Mouse (Mus musculus): ENCODE data around the gene Fam222b.
"Not testable (repeated sequence)": the region's sequence is repeated elsewhere in the genome, so short reads cannot be mapped to it uniquely, and the experiment has no call there.

The Fam222b gene

DNA sequence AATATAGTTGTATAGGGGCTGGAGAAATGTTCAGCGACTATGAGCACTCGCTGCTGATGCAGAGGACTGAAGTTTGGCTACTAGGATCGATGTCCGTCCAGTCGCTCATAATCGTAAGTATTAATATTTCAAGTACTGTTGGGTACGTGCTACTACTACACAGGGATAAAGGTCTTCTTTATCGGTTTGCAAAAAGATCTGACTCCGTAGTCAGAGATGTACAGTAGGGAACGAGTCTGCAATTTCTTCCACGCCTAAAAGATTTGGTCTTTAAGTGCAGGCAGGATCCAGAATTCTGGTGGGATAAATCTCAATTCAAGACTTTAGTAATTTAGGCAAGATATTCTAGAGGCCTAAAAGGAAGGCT lies 340 bp upstream of the Fam222b start:
- no peak for DNase-seq

DNA sequence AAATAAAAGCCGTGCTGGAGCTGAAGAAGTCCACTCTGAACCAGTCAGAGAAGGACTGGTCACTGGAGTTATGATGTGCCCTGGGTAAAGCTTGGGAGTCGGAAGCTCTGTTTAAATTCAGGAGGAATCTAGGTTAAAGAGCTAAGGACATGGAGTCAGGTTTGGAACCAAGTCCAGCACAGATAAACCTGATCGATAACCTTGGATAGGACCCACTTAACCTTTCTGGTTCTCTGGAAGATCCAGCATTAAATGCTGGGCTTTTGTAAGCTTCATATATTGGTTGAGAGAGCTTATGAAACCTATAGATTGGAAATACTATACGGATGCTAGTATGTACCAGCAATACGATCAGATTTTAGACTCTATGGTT lies 670 bp downstream of the Fam222b start:
- no peak for DNase-seq

DNA sequence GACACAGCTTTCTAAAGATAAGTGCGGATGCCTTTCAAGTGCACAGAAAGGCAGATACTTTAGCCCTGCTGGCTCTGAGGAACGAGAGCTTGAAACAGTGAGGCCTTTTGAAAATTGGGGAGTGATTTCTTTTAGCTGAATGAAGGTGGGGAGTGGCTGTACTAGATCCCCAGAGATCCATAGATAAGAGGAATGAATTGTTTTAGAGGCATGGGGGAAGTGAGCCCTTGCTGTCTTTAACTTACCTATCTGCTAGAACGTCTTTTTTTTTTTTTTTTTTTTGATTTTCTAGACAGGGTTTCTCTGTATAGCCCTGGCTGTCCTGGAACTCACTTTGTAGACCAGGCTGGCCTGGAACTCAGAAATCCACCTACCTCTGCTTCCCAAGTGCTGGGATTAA lies 2.6 kb downstream of the Fam222b start:
- DNase-seq = no peak

DNA sequence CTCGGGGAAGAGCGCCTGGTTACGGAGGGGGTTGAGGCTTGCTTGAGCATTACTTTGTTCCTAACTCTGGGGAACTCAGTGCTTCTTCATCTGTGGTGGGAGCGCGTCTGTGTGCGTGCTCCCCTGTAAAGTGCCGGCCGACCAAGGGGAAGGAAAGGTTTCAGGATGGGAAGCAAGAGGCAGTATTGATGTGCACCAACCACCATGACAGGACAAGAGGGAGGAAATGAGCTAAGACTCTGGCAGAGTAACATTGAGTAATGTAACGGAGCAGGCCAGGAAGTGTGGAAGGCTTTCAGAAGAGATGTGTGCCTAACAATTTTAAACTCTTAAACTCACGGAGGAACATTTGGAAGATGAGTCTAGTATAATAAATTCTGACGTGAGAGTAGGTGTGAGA lies 6.3 kb downstream of the Fam222b start:
- DNase-seq = no peak

DNA sequence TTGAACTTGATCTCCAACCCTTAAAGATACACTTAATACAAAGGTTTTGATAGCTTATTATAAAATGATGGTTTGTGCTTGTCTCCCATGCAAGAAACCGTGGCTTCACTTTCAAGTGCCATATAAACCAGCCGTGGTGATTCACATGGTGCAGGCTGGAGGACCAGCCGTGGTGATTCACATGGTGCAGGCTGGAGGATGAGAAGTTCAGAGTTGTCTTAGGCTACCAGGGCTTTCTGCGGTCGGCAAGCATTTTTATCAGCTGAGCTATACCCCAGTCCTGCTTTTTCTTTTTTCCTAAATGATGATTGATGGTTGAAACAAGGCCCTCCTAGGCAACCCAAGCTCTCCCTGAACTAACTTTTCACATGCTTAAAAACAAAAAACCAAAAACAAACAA lies 7.7 kb downstream of the Fam222b start:
- no peak for DNase-seq

DNA sequence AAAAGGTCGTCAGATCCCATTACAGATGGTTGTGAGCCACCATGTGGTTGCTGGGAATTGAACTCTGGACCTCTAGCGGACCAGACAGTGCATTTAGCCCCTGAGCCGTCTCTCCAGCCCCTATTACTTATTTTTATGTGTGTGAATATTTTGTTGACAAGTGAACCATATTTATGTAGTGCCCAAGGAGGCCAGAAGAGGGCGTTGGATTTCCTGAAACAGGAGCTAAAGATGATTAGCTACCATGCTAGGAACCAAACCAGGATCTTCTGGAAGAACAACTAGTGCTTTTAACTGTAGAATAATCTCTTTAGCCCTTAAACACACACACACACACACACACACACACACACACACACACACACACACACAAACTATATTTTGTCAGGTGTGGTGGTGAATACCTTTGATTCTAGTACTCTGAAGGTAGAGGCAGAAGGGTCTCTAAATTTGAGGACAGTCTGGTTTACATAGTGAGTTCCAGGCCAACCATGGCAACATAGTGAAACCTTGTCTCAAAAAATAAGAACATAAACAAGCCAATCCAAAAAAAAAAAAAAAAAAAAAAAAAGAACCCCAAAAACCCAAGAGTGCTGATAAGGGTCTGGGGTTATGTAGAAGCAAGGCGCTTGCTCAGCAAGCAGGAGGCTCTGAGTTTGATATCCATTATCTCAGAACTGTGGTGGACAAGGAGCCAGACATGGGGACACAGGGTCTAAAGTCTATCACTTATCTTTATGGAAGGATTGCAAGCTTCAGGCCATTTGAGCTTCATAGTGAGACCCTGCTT lies 8.7 kb downstream of the Fam222b start:
- no peak for DNase-seq

DNA sequence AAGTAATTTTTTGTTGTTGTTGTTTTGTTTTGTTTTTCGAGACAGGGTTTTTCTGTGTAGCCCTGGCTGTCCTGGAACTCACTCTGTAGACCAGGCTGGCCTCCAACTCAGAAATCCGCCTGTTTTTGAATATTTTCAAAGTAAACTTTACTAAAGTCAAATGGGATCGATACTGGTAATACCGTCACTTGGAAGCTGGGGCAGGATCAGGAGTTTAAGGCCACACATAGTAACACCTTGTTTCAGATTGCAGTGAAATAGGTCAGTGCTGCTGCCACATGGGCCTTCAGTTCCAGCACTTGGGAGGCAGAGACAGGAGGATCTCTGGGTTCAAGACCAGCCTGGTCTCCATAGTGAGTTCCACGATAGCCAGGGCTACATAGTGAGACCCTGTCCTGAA lies 10.0 kb downstream of the Fam222b start:
- no peak for DNase-seq

DNA sequence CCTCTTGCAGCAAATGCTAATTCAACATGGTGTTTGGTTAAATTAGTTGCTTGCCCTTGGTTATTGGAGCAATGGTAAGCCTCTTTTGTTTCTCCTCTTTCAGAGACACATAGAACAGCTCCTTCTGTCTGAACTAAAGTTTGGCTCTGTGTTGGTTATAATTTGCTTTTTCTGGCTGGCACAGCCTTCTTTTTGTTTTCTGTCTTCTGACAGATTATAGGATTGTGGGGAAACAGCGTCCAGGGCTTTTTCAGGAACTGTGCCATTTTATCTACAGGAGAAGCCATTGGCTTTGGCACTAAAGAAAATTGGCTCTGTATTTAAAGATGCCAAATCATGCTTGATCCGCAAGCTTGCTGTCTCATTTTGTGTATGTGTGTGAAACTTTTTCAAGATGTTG lies 19.2 kb downstream of the Fam222b start:
- DNase-seq = no peak

DNA sequence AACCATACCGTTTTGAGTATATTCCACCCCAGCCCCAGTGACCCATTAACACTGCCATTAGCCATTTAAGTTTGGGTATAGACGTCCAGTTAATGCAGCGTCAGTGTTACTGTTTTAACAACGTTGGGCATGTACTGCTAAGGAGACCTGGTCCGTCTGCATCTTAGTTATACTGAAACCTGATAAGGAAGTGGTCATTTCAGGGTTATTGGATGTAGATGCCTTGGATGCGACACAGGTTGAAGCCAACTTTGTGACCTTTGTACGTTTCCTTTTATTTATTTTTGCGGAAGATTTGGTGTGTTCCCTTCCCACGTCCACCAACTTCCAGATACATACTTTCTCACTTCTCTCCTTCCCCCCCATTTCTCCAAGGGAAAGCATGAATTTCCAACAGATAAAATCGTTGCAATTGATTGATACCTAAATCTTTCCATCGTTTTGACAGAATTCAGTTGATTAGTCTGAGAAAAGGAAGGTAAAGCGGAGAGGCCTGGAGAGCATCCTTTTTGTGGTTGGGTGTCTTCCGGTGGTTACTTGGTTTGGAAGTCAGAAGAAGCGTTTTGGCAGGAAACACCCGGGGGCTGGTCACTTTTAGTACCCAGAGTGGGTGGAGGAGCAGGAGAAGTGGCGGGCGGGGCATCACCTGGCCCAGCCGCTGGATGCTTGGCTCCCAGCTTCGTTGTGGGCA lies 20.4 kb downstream of the Fam222b start:
- DNase-seq = no peak

DNA sequence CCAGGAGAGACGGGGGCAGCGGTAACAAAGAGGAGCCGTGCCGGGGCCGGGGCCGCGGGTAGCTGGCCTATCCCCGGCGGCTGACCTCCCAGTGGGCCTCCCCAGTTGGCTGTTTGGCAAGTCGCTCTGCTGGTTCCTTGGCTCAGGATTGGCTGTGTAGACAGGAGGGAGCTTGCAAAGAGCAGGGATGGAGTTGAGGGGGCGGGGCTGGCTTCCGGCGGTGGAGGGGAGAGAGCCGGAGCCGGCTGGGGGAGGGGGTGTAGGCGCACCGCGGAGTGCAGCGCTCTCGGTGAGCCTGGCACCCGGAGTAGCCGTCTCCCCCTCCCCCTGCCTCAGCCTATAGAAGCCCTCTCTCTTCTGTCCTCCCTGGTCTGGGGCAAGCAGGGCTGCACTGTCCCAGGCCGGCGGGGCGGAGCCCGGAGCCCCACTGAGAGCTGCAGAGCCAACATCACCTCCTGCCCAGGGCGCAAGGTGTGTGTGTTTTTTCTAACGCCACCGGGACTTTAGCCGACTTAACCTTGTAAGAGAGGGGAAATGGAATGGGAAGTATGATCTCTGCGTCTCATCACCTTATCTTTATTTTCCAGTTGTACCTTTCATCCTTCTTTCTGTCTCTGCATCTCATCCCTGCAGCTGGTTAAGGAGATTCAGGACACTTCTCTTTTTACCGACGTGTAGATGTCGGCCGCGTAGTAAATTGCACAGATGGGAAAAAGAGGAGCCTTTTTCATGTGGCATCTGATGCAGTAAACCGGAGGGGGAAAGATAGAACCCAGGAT lies 21.1 kb downstream of the Fam222b start:
- DNase-seq = peak; percentile 96

DNA sequence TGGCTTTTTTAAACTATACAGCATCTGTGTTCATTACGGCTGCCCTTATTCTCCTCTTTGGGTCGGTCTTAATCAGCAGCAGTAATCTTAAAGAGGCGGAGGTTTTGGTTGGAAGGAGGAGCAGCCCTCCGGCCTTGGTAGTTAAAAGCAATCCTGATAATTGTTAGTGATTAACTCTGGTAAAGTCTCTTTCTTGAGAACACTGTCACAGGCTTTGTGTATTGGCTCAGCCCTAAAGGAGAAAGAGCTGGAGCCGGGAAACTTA lies 21.6 kb downstream of the Fam222b start:
- DNase-seq = no peak

DNA sequence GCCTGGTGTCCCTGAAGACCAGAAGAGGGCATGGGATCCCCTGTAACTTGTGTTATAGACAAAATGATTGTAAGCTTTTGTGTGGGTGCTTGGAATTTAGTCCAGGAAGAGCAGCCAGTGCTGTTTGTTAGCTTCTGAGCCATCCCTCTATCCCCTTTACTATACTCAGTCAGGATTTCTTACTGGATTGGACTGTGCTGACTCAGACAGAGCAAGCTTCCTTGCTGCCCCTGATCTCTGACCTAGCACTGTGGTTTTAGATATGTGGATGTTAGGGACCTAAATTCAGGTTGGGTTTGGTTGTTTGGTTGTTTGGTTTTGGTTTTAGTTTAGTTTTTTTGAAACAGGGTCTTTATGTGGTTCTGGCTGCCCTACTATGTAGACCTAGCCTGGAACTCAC lies 24.0 kb downstream of the Fam222b start:
- no peak for DNase-seq

DNA sequence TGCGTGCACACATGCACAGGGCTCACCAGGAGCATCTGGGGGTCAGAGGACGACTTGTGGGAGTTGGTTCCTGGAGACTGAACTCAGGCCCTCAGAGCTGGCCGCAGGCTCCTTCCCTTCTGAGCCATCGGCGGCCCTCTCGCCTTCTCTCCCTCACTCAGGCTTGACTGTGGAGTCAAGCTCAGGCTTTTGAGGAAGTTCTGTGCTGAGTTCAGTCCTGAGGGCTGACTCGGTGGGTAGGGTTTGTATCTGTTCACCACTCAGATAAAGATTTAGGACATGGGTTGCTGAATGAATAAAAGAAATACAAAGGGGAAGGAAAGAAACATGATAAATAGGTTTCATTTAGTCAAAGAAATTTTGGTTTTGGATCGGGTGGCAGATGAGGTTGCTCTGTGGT lies 25.4 kb downstream of the Fam222b start:
- DNase-seq = no peak

DNA sequence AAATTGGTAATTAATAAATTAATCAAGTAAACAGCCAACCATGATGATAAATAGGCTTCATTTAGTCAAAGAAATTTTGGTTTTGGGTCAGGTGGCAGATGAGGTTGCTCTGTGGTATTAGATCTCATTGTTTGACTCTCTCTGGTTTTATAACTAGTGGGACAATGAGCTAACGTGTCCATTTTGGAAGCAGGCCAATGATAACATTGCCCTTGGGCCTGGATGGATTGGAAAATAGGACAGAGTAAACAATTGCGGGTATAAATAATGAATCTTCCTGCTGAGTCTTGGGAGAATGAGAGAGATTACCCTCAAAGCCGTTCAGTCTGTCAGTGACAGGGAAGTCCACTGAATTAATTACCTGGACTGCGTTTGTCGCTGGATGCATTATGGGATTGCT lies 26.7 kb downstream of the Fam222b start:
- peak; percentile 57 for DNase-seq

DNA sequence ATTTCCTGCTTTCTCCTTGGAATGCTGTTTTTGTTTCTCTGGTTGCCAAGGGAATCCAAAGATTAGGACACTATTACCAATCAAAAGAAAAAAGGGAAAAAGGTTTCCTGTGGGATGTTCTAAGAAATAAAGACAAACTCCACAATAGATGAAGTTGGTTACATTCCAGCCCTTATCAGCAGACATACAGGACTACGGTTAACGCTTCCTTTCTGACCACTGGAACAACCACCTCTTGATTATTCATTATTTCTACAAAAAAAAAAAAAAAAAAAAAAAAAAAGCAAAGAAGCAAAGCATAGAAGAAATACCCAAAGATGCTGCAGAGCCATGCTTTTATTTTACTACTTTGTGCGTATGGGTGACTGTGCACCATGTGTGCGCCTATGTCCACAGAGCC lies 28.4 kb downstream of the Fam222b start:
- DNase-seq = no peak

DNA sequence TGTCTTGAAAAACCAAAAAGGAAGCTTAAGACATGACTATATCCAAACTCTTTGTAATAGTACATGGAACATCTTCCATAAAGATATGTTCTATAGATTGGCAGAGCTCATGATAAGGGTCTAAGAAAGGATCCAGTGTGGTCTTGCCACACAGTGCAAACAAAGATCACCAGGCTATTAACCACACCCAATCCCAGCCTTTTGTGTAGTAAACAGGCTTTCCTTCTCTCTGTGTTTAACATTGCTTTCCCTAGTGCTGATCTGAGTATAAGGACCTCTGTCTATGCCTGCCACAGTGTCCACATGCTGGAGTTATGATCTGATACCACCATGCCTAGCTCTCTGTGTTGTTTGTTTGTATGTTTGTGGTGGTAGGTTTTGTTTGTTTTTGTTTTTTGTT lies 29.3 kb downstream of the Fam222b start:
- no peak for DNase-seq

DNA sequence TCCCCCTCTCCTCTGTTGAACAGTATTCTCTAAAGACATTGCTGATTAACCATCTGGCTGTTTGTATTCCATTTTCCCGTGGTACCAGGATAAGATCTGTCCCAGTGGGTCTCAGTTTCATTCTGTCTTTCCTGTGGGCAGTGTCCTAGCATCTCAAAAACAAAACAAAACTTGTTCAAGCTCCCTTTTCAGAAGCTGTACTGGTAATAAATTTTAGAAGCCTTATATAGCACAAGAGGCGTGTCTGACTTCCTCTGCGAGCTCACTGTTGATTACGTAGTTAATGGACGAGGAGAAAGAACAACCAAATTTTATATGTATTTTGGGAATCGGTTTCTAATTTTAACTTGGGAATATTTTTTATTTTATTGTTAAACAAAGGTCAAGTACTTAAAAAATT lies 31.2 kb downstream of the Fam222b start:
- DNase-seq = no peak

DNA sequence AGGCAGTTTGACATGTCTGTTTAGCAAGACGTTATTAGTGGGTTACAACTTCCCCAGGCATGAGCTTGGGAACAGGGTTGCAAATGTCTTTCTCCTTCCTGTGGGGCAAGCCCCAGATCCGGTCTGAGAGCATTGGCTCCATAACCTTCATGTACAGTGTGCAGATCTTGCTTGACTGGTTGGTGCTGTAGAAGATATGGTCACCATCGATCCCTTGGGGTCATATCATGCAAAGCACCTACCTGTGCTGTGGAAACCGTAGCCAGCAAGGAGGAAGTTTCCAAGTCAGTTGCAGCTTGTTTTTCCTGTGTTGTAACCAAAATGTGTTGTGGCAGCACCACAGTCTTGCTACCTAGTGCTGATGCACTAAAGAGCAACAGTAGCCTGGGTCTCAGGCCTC lies 32.3 kb downstream of the Fam222b start:
- DNase-seq = no peak

DNA sequence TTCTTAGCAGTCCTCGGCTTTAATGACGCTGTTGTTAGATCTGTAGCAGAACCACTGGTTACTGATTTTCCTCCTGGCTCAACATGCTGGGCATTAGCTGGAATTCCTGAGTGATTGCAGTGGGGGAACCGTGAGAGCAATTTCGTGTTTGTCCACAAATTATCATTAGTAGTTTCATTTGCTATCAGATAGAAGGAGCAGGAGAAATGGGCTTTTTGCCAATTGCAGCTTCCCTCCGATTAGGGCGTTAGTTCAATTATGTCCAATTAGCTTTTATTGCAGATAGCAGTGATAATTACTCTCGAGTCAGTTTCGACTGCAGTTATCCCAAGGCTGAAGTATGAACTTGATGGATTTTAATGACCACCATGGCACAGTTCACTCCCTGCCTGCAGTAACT lies 35.0 kb downstream of the Fam222b start:
- no peak for DNase-seq

DNA sequence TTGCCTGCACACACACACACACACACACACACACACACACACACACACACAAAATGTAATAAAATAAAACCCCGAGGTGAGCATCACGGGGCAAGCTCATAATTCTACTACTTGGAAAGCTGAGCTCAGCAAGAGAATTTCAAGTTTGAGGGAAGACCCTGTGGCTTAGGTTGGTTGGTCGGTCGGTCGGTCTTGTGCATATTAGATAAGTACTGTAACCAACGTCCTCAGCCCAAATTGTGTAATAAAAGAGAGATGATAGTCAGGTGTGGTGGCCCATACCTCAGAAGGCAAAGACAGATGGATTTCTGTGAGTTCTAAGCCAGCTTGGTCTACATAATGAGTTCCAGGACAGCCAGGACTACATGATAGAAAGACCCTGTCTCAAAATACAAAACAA lies 39.5 kb downstream of the Fam222b start:
- no peak for DNase-seq

DNA sequence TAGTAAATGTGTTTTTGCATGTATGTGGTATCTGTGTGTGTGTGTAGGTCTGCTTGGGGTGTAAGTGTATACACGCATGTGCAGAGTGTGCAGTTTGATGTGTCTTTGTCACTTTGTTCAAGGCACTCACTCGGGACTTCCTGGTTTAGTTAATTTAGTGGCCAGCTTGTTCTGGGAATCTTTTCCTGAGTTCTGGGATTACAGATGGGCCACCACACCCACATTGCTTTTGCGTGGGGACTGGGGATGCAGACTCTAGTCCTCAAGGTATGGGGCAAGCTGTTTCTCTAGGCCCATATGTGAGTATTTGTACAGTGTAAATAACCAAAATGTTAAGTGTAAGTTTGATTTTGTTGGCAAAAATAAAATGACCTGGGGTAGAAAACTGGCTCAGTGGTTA lies 39.9 kb downstream of the Fam222b start:
- DNase-seq = no peak

DNA sequence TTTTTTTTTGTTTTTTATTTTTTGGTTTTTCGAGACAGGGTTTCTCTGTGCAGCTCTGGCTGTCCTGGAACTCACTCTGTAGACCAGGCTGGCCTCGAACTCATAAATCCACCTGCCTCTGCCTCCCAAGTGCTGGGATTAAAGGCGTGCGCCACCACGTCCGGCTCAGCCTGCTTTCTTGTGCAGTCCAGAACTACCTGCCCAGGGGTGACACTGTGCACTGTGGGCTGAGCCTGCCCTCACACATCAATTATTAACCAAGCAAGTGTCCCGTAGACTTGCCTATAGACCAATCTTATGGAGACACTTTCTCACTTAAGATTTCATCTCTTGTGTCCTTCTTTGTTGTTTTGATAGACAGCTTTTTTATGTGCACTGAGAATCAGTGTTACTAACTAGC lies 40.9 kb downstream of the Fam222b start:
- not testable (repeated sequence) for DNase-seq

DNA sequence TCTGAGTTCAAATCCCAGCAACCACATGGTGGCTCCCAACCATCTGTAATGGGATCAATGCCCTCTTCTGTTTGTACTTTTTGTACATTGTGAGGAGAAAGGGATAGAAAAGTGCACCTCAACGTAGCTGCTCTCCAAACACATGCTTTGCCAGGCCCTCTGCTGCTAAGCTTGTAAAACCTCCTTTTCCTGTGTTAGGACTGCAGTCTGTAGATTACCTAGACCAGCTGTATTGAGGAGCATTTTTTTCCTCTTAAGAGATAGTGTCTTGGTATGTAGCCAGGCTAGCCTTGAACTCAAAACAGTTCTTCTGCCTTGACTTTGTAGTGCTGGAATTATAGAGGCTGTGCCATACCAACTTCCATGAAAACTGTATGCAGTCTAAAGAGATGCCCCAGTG lies 41.7 kb downstream of the Fam222b start:
- no peak for DNase-seq

DNA sequence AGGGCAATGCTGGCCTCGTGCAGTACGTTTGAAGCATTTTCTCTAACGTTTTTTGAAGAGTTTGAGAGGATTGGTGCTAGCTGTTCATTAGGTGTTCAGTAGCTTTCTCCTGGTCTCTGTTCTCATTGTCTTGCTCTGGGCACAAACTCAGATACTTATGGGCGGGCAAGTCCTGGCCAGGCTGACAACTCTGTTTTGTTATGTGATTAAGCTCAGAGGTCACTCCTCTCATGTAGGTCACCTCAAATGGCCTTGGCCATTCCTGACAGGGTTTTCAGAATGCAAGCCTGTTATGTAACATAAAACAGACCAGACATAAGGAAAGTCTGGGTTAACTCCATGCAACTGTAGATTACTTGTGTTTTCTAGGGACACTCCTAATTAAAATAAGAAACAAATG lies 43.1 kb downstream of the Fam222b start:
- DNase-seq = no peak

DNA sequence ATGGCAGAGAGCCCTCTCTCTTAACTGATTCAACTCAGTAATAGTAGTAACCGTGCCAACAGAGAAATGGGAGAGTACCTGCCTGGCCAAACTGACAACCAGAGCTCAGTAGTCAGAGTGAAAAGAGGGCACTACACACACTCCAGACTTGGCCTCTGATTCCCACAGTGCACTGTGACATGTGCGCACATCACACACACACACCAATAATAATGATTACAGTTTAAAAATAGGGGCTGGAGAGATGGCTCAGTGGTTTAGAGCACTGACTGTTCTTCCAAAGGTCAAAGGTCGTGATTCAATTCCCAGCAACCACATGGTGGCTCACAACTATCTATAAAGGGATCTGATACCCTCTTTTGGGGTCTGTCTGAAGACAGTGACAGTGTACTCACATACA lies 43.6 kb downstream of the Fam222b start:
- no peak for DNase-seq

All from cerebellum, adult 9-10 months (tissue).